Mouse (Mus musculus) ovary, postnatal 36 days (tissue): ENCODE measurements around the gene Zfp963.

ENCODE experiments used
- DNase-seq: peaks from one replicate; pipeline ENCODE4 v3.0.0; 2022; ENCODE audit warnings: low spot score, mixed read lengths

Zfp963 gene

GRCm38 (mm10) chr8:69749544-69750454 lies at the start of gene Zfp963:
Gene Zfp963 (minus strand): TSS chr8:69749970.
- DNase-seq: peak; percentile 95

DNA sequence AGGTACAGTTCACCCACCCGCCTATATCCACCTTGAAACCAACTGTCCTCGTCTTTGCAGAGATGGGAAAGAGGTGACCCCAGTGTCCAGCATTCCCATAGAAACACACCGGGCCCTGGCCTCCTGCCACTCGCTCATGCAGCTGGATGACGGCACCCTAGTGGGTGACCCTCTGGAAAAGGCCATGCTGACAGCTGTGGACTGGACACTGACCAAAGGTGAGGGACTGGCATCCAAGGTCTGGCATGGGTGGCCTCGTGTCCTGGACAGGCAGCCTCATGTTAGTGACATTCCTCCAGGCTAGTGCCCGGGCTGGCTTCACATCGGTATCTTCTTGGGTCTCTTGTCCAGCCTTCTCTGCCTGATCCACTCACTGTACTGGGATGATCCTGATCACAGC lies 49.5 kb upstream of the Zfp963 start:
- no peak for DNase-seq

DNA sequence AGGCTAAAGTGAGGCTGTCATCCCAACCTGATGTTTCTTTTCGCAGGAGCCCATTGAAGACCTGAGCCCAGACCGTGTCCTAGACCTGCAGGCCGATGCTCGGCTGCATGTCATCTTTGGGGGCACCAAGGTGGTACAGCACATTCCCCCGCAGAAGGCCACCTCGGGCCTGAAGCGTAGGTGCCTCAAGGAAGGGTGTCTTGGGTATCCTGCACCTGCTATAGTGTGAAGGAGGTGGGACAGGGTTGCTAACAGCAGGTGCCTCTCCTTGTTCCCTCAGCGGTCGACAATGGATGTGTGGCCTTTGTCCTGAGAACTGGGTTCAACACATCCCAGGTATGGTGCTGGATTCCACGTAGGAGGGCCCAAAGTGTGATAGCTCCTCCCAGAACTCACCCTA lies 47.9 kb upstream of the Zfp963 start:
- DNase-seq: no peak

GRCm38 (mm10) chr8:69796721-69797345 lies 47.1 kb upstream of the Zfp963 start:
- DNase-seq: no peak

GRCm38 (mm10) chr8:69794901-69795300 lies 45.1 kb upstream of the Zfp963 start:
- DNase-seq: no peak

- no peak for DNase-seq
These were observed 44.3 kb upstream of the Zfp963 start for GRCm38 (mm10) chr8:69794096-69794495.

GRCm38 (mm10) chr8:69793666-69794065 lies 43.9 kb upstream of the Zfp963 start:
- no peak for DNase-seq

GRCm38 (mm10) chr8:69791415-69792068 lies 41.8 kb upstream of the Zfp963 start:
- no peak for DNase-seq

DNA sequence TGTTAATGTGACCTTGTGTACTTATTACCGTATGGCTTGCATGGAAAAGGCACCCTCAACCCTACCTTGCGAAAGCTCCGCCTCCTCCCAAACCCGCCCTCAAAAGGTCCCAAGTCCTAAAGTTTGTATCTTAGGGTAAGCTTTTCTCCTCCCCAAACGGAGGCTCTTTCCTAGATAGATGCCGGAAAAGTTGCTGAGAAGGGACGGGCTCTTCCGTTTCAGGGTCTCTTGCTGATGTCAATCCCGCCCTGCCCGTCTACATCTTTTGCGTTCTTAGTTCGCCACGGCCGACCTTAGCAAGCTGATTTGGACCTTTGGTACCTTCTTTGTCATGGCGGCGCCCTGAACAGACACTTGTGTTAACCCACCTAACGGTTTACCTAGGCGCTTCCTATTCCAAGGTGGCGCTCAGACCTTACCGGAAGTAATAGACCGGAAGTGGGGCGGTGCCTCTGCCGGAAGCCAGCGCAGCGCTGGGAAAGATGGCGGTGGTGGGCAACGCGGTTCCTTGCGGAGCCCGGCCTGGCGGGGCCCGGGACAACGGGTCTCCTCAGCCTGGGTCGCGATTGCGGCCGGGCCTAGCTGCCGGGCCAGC lies 41.1 kb upstream of the Zfp963 start, which contains the start of the genes Atp13a1 and Zfp866:
Atp13a1 (plus strand) TSS at position 391 of the 595 bp plus-strand sequence.
Zfp866 (minus strand) TSS at position 406 of the 595 bp plus-strand sequence.
- peak; percentile 85 for DNase-seq

- no peak for DNase-seq
These were observed 40.6 kb upstream of the Zfp963 start for GRCm38 (mm10) chr8:69790364-69790763.

DNA sequence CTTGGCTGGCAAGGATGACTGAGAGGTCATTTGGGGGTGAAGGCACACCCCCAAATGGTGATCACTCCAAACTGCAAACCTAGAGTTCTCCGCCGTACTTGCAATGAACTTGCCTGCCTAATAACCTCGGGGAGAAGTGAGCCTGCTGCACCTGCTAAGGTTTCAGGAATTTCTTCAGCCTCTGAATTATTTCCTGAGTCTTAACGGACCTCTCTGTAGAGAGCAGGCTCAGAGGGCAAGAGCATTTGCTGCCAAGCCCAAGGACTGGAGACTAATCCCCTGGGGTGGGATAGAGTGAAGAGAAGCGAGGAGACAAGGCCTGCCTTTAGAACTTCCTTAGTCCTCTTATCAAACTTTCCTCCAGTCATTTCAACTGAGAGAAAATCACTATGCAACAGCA lies 40.0 kb upstream of the Zfp963 start:
- DNase-seq: no peak

DNA sequence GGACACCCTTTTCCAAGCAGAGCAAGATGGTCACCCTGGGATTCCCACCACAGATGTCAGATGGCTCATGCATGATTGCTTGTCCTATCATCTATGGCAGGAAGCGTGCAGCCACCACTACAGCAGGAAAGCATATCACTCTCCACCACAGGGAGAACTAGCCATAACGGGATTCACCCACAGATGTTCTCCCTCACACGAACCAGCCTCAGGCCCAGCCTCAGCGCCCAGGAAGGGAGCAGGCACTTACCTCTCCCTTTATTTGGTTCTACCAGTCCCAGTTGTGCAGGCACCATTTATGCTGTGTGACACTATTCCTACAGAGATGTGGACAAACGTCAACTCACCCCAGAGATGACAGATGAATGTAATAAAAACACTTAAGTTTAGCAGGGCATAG lies 39.3 kb upstream of the Zfp963 start:
- no peak for DNase-seq

DNA sequence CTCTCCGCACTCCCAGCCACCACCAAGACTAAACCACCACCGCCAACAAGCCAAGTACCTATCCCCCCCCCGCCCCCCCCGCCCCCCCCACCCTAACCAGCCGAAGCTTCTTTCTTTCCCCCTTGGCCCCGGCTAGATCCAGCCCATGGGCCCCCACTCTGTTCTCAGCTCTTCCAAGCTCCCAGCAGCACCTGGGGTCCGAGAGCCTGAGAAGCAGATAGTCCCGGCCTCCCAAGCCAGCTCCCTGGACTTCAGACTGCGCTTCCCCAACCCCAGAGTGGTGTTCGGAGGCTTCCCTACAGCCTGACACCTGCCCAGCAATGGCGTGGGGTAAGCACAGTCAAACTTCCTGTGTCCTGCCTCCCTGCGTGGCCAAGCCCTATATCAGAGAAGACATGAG lies 27.3 kb upstream of the Zfp963 start:
- no peak for DNase-seq

- no peak for DNase-seq
These were observed 25.4 kb upstream of the Zfp963 start for GRCm38 (mm10) chr8:69775149-69775534.

- DNase-seq: peak; percentile 83
These were observed 24.9 kb upstream of the Zfp963 start, which contains the start of gene Gm20422 for GRCm38 (mm10) chr8:69774503-69775148. Gene Gm20422 (minus strand): TSS chr8:69774886.

DNA sequence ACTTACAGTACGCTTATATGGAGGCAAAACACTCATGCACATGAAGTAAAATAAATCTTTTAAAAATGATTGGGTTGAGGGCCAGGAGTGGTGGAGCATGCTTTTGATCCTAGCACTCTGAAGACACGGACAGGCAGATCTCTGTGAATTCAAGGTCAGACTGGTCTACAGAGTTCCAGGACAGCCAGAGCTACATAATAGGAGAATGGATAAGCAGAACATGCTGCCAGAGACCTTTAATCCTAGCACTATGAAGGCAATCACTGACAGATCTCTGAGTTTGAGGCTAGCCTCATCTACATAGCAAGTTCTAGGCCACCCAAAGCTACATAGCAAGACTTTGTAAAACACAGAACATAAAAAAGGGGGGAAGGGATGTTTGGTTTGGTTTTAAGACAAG lies 22.3 kb upstream of the Zfp963 start:
- DNase-seq: no peak

- DNase-seq: no peak
These were observed 21.5 kb upstream of the Zfp963 start for GRCm38 (mm10) chr8:69771221-69771620.

DNA sequence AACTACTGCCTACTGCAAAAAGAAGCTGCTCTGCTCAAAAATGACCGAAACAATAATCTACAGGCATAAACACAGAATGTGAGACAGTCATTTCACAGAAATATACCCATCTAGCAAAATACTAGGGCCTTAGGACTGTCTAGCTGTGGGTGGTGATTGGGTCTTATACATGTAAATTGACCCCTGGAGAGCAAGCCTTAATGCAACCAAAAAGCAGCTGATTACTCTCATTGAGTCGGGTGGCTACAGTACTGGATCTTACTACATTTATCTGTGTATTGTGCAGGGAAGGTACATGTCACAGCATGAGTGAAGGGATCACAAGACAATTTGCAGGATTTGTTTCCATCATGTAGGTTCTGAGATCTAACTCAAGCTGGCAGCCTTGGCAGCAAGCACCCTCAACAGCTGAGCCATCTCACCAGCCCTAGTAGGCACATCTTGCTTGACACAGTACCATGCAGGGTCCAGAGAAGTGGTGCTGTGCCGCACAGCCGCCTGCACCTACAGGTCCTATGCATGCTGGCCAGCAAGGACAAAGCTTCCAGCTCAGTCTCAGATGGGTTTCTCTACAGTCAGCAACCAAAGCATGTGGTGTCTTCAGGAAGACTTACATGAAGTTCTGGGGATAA lies 12.2 kb upstream of the Zfp963 start:
- no peak for DNase-seq

GRCm38 (mm10) chr8:69758316-69758715 lies 8.5 kb upstream of the Zfp963 start:
- DNase-seq: no peak

DNA sequence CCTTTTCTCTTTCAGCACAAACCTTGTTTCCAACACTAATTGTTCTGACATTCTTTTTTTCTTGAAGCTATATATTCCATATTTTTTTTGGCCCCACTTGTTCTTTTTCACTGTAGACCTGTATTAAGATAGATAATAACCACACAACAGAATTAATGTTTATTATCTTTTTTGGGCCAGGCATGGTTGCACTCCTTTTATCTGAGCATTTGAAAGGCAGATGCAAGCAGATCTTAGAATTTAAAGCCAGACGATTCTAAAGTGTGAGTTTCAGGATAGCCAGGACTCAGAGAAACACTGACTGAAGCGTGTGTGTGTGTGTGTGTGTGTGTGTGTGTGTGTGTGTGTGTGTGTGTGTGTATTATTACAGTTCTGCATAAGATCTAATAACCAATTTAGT lies 2.7 kb upstream of the Zfp963 start:
- DNase-seq: no peak

DNA sequence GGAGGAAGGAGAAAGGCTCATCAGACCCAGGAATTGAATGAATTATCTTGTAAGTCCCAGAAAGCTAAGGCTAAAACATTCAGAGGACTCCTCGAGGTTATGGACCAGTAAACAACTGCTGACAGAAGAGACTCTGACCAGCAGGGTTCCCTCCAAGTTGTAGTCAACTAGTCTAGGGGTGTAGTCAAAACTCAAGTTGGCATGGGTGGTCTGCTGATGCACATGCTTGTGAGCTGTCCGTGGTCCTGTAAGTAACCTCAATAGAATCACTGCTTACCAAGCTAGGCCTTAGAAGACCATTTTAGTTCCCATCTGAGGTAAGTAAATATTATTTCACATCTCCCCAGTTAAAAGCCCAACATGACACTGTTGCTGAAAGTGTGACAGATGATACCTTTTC lies 8.5 kb downstream of the Zfp963 start:
- DNase-seq: no peak
